Mouse (Mus musculus) thymus, postnatal 36 days (tissue): ENCODE data around the gene Zfp59.

Experiments
- DNase-seq, 2 experiments: peaks; one replicate each; pipeline ENCODE4 v3.0.0; 2022; ENCODE audit warnings: mixed read lengths in 2 of 2

Zfp59 gene

DNA sequence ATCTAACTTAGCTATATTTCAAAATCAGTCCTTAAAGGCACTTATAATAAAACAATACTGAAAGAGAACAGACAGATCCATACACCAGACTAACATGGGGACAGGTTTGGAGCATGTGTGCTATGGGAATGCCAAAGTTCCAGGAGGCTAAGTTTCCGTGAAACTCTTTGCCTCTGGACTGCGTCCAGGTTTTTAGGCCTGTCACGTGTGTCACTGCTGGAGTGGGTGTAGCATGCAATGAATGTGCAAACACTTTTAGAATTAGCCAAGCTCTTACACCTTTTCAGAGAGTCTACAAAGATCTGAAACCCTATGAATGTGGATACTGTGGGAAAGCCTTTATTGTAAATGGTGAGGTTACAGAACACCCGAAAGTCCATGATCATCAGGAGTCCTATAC lies 43.3 kb downstream of the Zfp59 start:
- DNase-seq: no peak

DNA sequence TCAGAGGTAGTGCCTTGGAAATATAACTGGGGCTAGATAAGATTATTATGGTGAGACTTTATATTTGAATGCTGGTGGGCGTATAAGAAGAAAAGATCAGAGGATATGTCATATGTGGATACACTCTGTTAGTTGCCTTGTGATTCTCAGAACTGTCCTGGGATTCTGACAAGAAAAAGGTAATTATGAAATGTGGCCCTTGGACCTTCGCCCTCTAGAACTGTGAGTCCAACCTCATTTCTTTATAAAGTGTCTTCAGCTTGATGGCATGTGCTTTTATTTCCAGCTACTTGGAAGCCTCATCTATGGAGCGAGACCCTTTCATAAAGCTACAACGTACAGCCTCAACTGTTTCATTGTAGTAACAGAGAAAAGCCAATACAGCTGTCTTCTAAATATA lies 62.2 kb downstream of the Zfp59 start:
- DNase-seq: no peak

DNA sequence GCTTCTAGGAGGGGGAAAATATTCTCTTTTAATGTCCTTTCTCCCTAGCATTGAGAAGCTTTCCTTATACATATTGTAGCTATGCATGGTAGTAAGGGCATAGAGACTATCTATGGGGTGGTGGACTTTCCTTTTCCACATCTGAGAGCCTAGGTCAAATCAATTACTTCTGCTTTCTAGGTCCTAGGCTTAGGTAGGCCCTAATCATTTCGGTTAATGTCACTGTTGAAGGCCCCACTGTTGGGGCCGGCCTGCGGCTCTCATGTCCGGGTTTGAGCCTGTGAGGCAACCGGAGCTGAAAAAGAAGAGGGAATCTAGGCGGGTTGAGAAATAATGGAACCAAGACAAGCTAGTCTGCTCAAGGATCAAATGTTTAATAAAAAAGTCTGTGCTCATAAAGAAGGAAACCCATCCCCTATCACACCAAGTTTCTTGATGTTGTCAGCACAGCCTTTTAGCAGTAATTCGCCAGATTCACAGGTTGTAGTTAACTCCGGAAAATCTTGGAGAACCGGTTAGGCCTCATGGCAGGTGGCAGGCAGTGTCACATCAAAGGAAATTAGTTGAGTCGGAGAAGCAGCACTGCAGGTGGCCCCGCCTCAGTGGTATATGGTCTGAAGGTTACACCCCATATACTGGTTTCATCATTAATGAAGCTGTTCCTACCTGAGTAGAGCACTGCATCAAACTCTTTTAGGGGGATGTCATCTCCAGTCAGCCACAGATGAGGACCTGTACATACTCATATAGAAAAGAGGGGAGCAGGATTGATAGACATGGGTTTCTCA lies 66.8 kb downstream of the Zfp59 start:
- DNase-seq: no peak
